Mouse (Mus musculus): ENCODE measurements around the gene Abhd14b. TPM values are rescaled to one million over a fixed set of nuclear protein-coding genes. Genes with fewer than 3 reads are reported as not detected.

The Abhd14b gene
- total and polyA plus RNA-seq, 3 experiments: 3.4 to 6.5 TPM; not detected in 1

GRCm38 (mm10) chr9:106428719-106429220 is 18.5 kb upstream of the Abhd14b start:
- TF ChIP-seq ZNF384 (IDR thresholded peaks at IDR 0.05; ENCODE audit: low read depth, low read length) (no peak; the same call in 1 of the 2 replicates), USF2 (IDR thresholded peaks at IDR 0.05; ENCODE audit: borderline replicate concordance in 1 of 2, insufficient read depth in 1 of 2, low read depth in 1 of 2, low read length in 2 of 2) (no peak), RAD21 (IDR thresholded peaks at IDR 0.05; ENCODE audit: low read depth, low read length) (no peak), ZKSCAN1 (IDR thresholded peaks at IDR 0.05; ENCODE audit: low read depth, low read length) (no peak), ETS1 (IDR thresholded peaks at IDR 0.05; ENCODE audit: low read depth, low read length) (no peak)
- peak overlapping the region; percentile 56 for H3K9ac ChIP-seq (ENCODE audit: control insufficient read depth, low read depth, low read length, poor library complexity, severe bottlenecking)
- peaks cover 24% of the 10 kb centered on the region for H3K79me2 ChIP-seq (ENCODE audit: control insufficient read depth, insufficient read depth, low read length, poor library complexity)
- DNase-seq (ENCODE audit: low read depth, low spot score): no peak
- peaks cover 0 to 15% of the 10 kb centered on the region in 2 experiments; a peak in 1 of 4 replicates for H3K4me1 ChIP-seq (ENCODE audit: control insufficient read depth in 1 of 2, insufficient read depth in 2 of 2, low read length in 2 of 2)
- H3K27me3 ChIP-seq (ENCODE audit: control insufficient read depth in 1 of 2, insufficient read depth in 2 of 2, low read length in 2 of 2): no peaks in the 10 kb centered on the region; a peak in 1 of 4 replicates
- H3K9me3 ChIP-seq (replicated peaks; ENCODE audit: insufficient read depth, low read length): no peaks in the 10 kb centered on the region
- peak overlapping the region; percentile 21; the same call in 1 of the 2 replicates for H3K27ac ChIP-seq (ENCODE audit: control insufficient read depth, low read depth, low read length)
- peak overlapping the region; percentile 55 to 100 for H3K4me3 ChIP-seq (ENCODE audit: control insufficient read depth in 1 of 2, insufficient read depth in 1 of 2, low read depth in 2 of 2, low read length in 2 of 2)
- peaks cover 4 to 9% of the 10 kb centered on the region in 2 experiments; a peak in 3 of 4 replicates for H3K36me3 ChIP-seq (ENCODE audit: control insufficient read depth in 1 of 2, insufficient read depth in 2 of 2, low read length in 2 of 2)

- H3K79me2 ChIP-seq (ENCODE audit: control insufficient read depth, insufficient read depth, low read length, poor library complexity): peaks cover 24% of the 10 kb centered on the region
- DNase-seq (ENCODE audit: low read depth, low spot score): peak; percentile 97
- H3K27me3 ChIP-seq (ENCODE audit: control insufficient read depth in 1 of 2, insufficient read depth in 2 of 2, low read length in 2 of 2): no peaks in the 10 kb centered on the region; a peak in 1 of 4 replicates
- peaks cover 4 to 9% of the 10 kb centered on the region in 2 experiments; a peak in 3 of 4 replicates for H3K36me3 ChIP-seq (ENCODE audit: control insufficient read depth in 1 of 2, insufficient read depth in 2 of 2, low read length in 2 of 2)
- no peaks in the 10 kb centered on the region for H3K9me3 ChIP-seq (replicated peaks; ENCODE audit: insufficient read depth, low read length)
- peak within 1 kb of the TSS; percentile 100 for H3K9ac ChIP-seq (ENCODE audit: control insufficient read depth, low read depth, low read length, poor library complexity, severe bottlenecking)
- H3K27ac ChIP-seq (ENCODE audit: control insufficient read depth, low read depth, low read length): peak within 1 kb of the TSS; percentile 85
- H3K4me3 ChIP-seq (ENCODE audit: control insufficient read depth in 1 of 2, insufficient read depth in 1 of 2, low read depth in 2 of 2, low read length in 2 of 2): peak within 1 kb of the TSS; percentile 73 to 100
- peaks cover 0 to 15% of the 10 kb centered on the region in 2 experiments; a peak in 1 of 4 replicates for H3K4me1 ChIP-seq (ENCODE audit: control insufficient read depth in 1 of 2, insufficient read depth in 2 of 2, low read length in 2 of 2)
- TF ChIP-seq KAT2A (conservative IDR thresholded peaks at IDR 0.05; ENCODE audit: low read depth, low read length) (peak; percentile 90), E2F4 (IDR thresholded peaks at IDR 0.05; ENCODE audit: borderline replicate concordance, low read depth, low read length) (no peak), POLR2AphosphoS2 (IDR thresholded peaks at IDR 0.05; ENCODE audit: low read length) (peak; percentile 89), SIN3A (IDR thresholded peaks at IDR 0.05; ENCODE audit: low read length) (peak; percentile 93), POLR2A (IDR thresholded peaks at IDR 0.05; ENCODE audit: control insufficient read depth in 1 of 2, insufficient read depth in 1 of 2, low read depth in 1 of 2, low read length in 2 of 2, poor library complexity in 1 of 2) (peak; percentile 61 to 89), ZMIZ1 (IDR thresholded peaks at IDR 0.05; ENCODE audit: low read depth, low read length) (peak; percentile 63), GABPA (IDR thresholded peaks at IDR 0.05; ENCODE audit: low read depth, low read length) (no peak), CHD1 (IDR thresholded peaks at IDR 0.05; ENCODE audit: low read depth, low read length) (peak; percentile 54; the same call in 1 of the 2 replicates), TBP (IDR thresholded peaks at IDR 0.05; ENCODE audit: low read depth, low read length) (peak; percentile 96), MAZ (IDR thresholded peaks at IDR 0.05; ENCODE audit: low read depth, low read length) (peak; percentile 80; the same call in 1 of the 2 replicates), NRF1 (IDR thresholded peaks at IDR 0.05; ENCODE audit: insufficient read depth, low read depth, low read length, poor library complexity, severe bottlenecking) (no peak), UBTF (IDR thresholded peaks at IDR 0.05; ENCODE audit: borderline replicate concordance, insufficient read depth, low read depth, low read length) (no peak), ZC3H11A (IDR thresholded peaks at IDR 0.05; ENCODE audit: low read depth, low read length) (no peak), NELFE (IDR thresholded peaks at IDR 0.05; ENCODE audit: low read depth, low read length) (peak; percentile 93), ZKSCAN1 (IDR thresholded peaks at IDR 0.05; ENCODE audit: low read depth, low read length) (no peak), RAD21 (IDR thresholded peaks at IDR 0.05; ENCODE audit: low read depth, low read length) (no peak), TAL1 (IDR thresholded peaks at IDR 0.05; ENCODE audit: low read length) (no peak), USF1 (IDR thresholded peaks at IDR 0.05; ENCODE audit: low read depth, low read length) (0 out of 2 replicates have a peak, but pooled peaks have one; percentile 27), MXI1 (IDR thresholded peaks at IDR 0.05; ENCODE audit: low read depth, low read length) (peak; percentile 87), RCOR1 (IDR thresholded peaks at IDR 0.05; ENCODE audit: low read depth, low read length) (no peak), SMC3 (IDR thresholded peaks at IDR 0.05; ENCODE audit: low read depth, low read length) (no peak), MAX (IDR thresholded peaks at IDR 0.05; ENCODE audit: low read length) (peak; percentile 82), ETS1 (IDR thresholded peaks at IDR 0.05; ENCODE audit: low read depth, low read length) (peak; percentile 67), MYC (IDR thresholded peaks at IDR 0.05; ENCODE audit: low read depth, low read length) (peak; percentile 97), CHD2 (IDR thresholded peaks at IDR 0.05; ENCODE audit: low read length) (no peak), HCFC1 (IDR thresholded peaks at IDR 0.05; ENCODE audit: low read depth, low read length) (peak; percentile 95), BHLHE40 (IDR thresholded peaks at IDR 0.05; ENCODE audit: borderline replicate concordance, low read depth, low read length) (no peak)
These were observed 17.8 kb upstream of the Abhd14b start, which contains the start of gene Rpl29 for GRCm38 (mm10) chr9:106429221-106430014. Gene Rpl29, plus strand, starts transcription at chr9:106429454.

All from MEL (cell line).